In genomic region chr11:43767749-43768148, GRCm38 (mm10) we compare ENCODE assay signal across 12 mouse cellular contexts. TPM values are rescaled to one million over a fixed set of nuclear protein-coding genes. Genes with fewer than 3 reads are reported as not detected.
DNase-seq lines count a peak whose midpoint lies in the region; ATAC-seq lines count a peak whose summit lies in the region.
"Had no signal": no experiment of that assay in that cellular context is flagged by ENCODE, and none has a peak within 500 bp of the region (broad histone marks: within the 10 kb centered on the region; RNA-seq: fewer than 3 reads in every experiment).

No protein-coding gene starts in this region.

- H3K27ac ChIP-seq in intestine, embryonic 14.5 days (ENCODE audit: low read depth): no peak overlapping the region
- H3K27ac ChIP-seq in intestine, embryonic 16.5 days (ENCODE audit: low read length): no peak overlapping the region
- no peak overlapping the region for H3K27ac ChIP-seq in midbrain, embryonic 14.5 days (replicated peaks; ENCODE audit: low read depth, low read length)
- no peak overlapping the region for H3K27ac ChIP-seq in midbrain, embryonic 13.5 days
- no peak overlapping the region for H3K27ac ChIP-seq in hindbrain, embryonic 16.5 days (ENCODE audit: low read depth, low read length)
- H3K27ac ChIP-seq in neural tube, embryonic 15.5 days (replicated peaks): no peak overlapping the region

- 57% methylated on average over 11 of the region's 11 CpGs for WGBS in intestine, embryonic 14.5 days
- WGBS in intestine, embryonic 16.5 days: 60% methylated on average over 11 of the region's 11 CpGs
- WGBS in midbrain, embryonic 14.5 days: 75% methylated on average over 11 of the region's 11 CpGs
- WGBS in midbrain, embryonic 13.5 days: 78% methylated on average over 11 of the region's 11 CpGs
- 74% methylated on average over 11 of the region's 11 CpGs for WGBS in hindbrain, embryonic 16.5 days
- 59% methylated on average over 11 of the region's 11 CpGs for WGBS in neural tube, embryonic 15.5 days

- no peaks in the 10 kb centered on the region for H3K4me1 ChIP-seq in intestine, embryonic 14.5 days (replicated peaks; ENCODE audit: control insufficient read depth, insufficient read depth, low read length)
- H3K4me1 ChIP-seq in intestine, embryonic 16.5 days (ENCODE audit: control insufficient read depth, insufficient read depth, low read length): no peaks in the 10 kb centered on the region
- no peaks in the 10 kb centered on the region for H3K4me1 ChIP-seq in midbrain, embryonic 14.5 days (ENCODE audit: control insufficient read depth, insufficient read depth, low read length)
- H3K4me1 ChIP-seq in midbrain, embryonic 13.5 days (replicated peaks): 0 out of 2 replicates have a peak, but pooled peaks cover 3% of the 10 kb centered on the region
- H3K4me1 ChIP-seq in hindbrain, embryonic 16.5 days (ENCODE audit: control insufficient read depth, insufficient read depth, low read depth, low read length): 0 out of 2 replicates have a peak, but pooled peaks cover 3% of the 10 kb centered on the region
- H3K4me1 ChIP-seq in neural tube, embryonic 15.5 days: peaks cover 6% of the 10 kb centered on the region

- H3K4me2 ChIP-seq in intestine, embryonic 14.5 days (ENCODE audit: low read length): peak overlapping the region; percentile 65; the same call in 1 of the 2 replicates
- no peak overlapping the region for H3K4me2 ChIP-seq in intestine, embryonic 16.5 days (ENCODE audit: low read depth, low read length)
- peak overlapping the region; percentile 70 for H3K4me2 ChIP-seq in midbrain, embryonic 14.5 days (ENCODE audit: low read length)
- H3K4me2 ChIP-seq in midbrain, embryonic 13.5 days (replicated peaks): no peak overlapping the region
- H3K4me2 ChIP-seq in hindbrain, embryonic 16.5 days (ENCODE audit: low read length): peak overlapping the region; percentile 81
- peak overlapping the region; percentile 69 for H3K4me2 ChIP-seq in neural tube, embryonic 15.5 days

- no peak for DNase-seq in intestine, embryonic 14.5 days (ENCODE audit: low spot score)
- DNase-seq in midbrain, embryonic 14.5 days: no peak
- no peak for DNase-seq in frontal cortex, adult 2 months (ENCODE audit: extremely low spot score in 1 of 2, low spot score in 1 of 2)
- DNase-seq: adrenal gland, postnatal 14 days; cerebellum, postnatal 25 days; layer of hippocampus, adult 9-11 months; left cerebral cortex, postnatal 4 days; right cerebral cortex, adult 18-20 months had no signal

- H3K9me3 ChIP-seq in intestine, embryonic 14.5 days (ENCODE audit: control insufficient read depth, low read length): no peaks in the 10 kb centered on the region
- no peaks in the 10 kb centered on the region for H3K9me3 ChIP-seq in intestine, embryonic 16.5 days (ENCODE audit: control insufficient read depth, low read length)
- no peaks in the 10 kb centered on the region for H3K9me3 ChIP-seq in midbrain, embryonic 14.5 days (ENCODE audit: control insufficient read depth, low read length)
- no peaks in the 10 kb centered on the region for H3K9me3 ChIP-seq in midbrain, embryonic 13.5 days
- no peaks in the 10 kb centered on the region for H3K9me3 ChIP-seq in hindbrain, embryonic 16.5 days (ENCODE audit: control insufficient read depth, low read length)
- no peaks in the 10 kb centered on the region for H3K9me3 ChIP-seq in neural tube, embryonic 15.5 days (replicated peaks)

- no peak for ATAC-seq in intestine, embryonic 14.5 days (replicated peaks; ENCODE audit: low FRiP score, low TSS enrichment, low read depth)
- no peak for ATAC-seq in intestine, embryonic 16.5 days
- ATAC-seq in midbrain, embryonic 14.5 days (ENCODE audit: low FRiP score, low TSS enrichment): no peak
- ATAC-seq in midbrain, embryonic 13.5 days: no peak
- no peak for ATAC-seq in hindbrain, embryonic 16.5 days
- ATAC-seq in neural tube, embryonic 15.5 days (ENCODE audit: low FRiP score): no peak

- no peaks in the 10 kb centered on the region for H3K27me3 ChIP-seq in intestine, embryonic 14.5 days (replicated peaks; ENCODE audit: control insufficient read depth, insufficient read depth, low read length)
- H3K27me3 ChIP-seq in intestine, embryonic 16.5 days (replicated peaks; ENCODE audit: control insufficient read depth, insufficient read depth, low read length): peaks cover 4% of the 10 kb centered on the region; the same call in 1 of the 2 replicates
- no peaks in the 10 kb centered on the region for H3K27me3 ChIP-seq in midbrain, embryonic 14.5 days (ENCODE audit: control insufficient read depth, insufficient read depth, low read length)
- peaks cover 14% of the 10 kb centered on the region for H3K27me3 ChIP-seq in midbrain, embryonic 13.5 days
- no peaks in the 10 kb centered on the region for H3K27me3 ChIP-seq in hindbrain, embryonic 16.5 days (replicated peaks; ENCODE audit: control insufficient read depth, insufficient read depth, low read length)
- no peaks in the 10 kb centered on the region; the same call in 1 of the 2 replicates for H3K27me3 ChIP-seq in neural tube, embryonic 15.5 days (replicated peaks)

- no peaks in the 10 kb centered on the region for H3K36me3 ChIP-seq in intestine, embryonic 14.5 days (ENCODE audit: control insufficient read depth, insufficient read depth, low read length)
- H3K36me3 ChIP-seq in intestine, embryonic 16.5 days (ENCODE audit: control insufficient read depth, insufficient read depth, low read length): no peaks in the 10 kb centered on the region
- no peaks in the 10 kb centered on the region for H3K36me3 ChIP-seq in midbrain, embryonic 14.5 days (ENCODE audit: control insufficient read depth, insufficient read depth, low read length)
- no peaks in the 10 kb centered on the region for H3K36me3 ChIP-seq in midbrain, embryonic 13.5 days
- no peaks in the 10 kb centered on the region for H3K36me3 ChIP-seq in hindbrain, embryonic 16.5 days (ENCODE audit: control insufficient read depth, insufficient read depth, low read length)
- no peaks in the 10 kb centered on the region for H3K36me3 ChIP-seq in neural tube, embryonic 15.5 days

- H3K9ac ChIP-seq in intestine, embryonic 14.5 days (ENCODE audit: low read length): no peak overlapping the region
- no peak overlapping the region for H3K9ac ChIP-seq in intestine, embryonic 16.5 days (ENCODE audit: low read depth, low read length)
- H3K9ac ChIP-seq in midbrain, embryonic 14.5 days (replicated peaks; ENCODE audit: low read length): no peak overlapping the region
- no peak overlapping the region for H3K9ac ChIP-seq in midbrain, embryonic 13.5 days (replicated peaks)
- H3K9ac ChIP-seq in hindbrain, embryonic 16.5 days (ENCODE audit: low read depth, low read length): no peak overlapping the region
- H3K9ac ChIP-seq in neural tube, embryonic 15.5 days (replicated peaks): no peak overlapping the region

- no peak overlapping the region for H3K4me3 ChIP-seq in intestine, embryonic 14.5 days (ENCODE audit: low read depth, low read length)
- no peak overlapping the region for H3K4me3 ChIP-seq in intestine, embryonic 16.5 days (ENCODE audit: low read length)
- H3K4me3 ChIP-seq in midbrain, embryonic 14.5 days (replicated peaks; ENCODE audit: low read depth, low read length): no peak overlapping the region
- H3K4me3 ChIP-seq in midbrain, embryonic 13.5 days (replicated peaks): no peak overlapping the region
- no peak overlapping the region for H3K4me3 ChIP-seq in hindbrain, embryonic 16.5 days (ENCODE audit: low read length)
- peak overlapping the region; percentile 52 for H3K4me3 ChIP-seq in neural tube, embryonic 15.5 days (replicated peaks)

RNA-seq across cellular contexts. Expression of gene Ttc1, which starts 19.9 kb away (rescaled TPM):
- polyA plus RNA-seq in intestine, embryonic 14.5 days (2014; fragmentation: Nextera tagmentation; extraction: Ambion mirVana): 58.2 and 66.3 TPM in 2 replicates
- polyA plus RNA-seq in intestine, embryonic 16.5 days (2015; fragmentation: Nextera tagmentation; extraction: Ambion mirVana): 50.7 and 53.7 TPM in 2 replicates
- polyA plus RNA-seq in midbrain, embryonic 14.5 days (2014; fragmentation: Nextera tagmentation; extraction: Ambion mirVana): 74.0 and 79.3 TPM in 2 replicates
- 91.5 and 95.2 TPM in 2 replicates for polyA plus RNA-seq in midbrain, embryonic 13.5 days (2015; fragmentation: Nextera tagmentation; extraction: Ambion mirVana)
- 69.4 and 70.1 TPM in 2 replicates for polyA plus RNA-seq in hindbrain, embryonic 16.5 days (2015; fragmentation: Nextera tagmentation; extraction: Ambion mirVana)
- polyA plus RNA-seq in neural tube, embryonic 15.5 days (2015; fragmentation: Nextera tagmentation; extraction: Ambion mirVana): 73.8 and 77.8 TPM in 2 replicates
- polyA plus RNA-seq in frontal cortex, adult 2 months (2012; rRNA removed): 47.0 and 50.5 TPM in 2 replicates

Comparison
In these comparisons a context has a peak if more than half of its experiments do, and no peak if none do; other contexts are left out.
1. H3K4me2 ChIP-seq: peak in intestine, embryonic 14.5 days (single experiment), midbrain, embryonic 14.5 days (single experiment), hindbrain, embryonic 16.5 days (single experiment) and neural tube, embryonic 15.5 days (single experiment); none in intestine, embryonic 16.5 days (single experiment) and midbrain, embryonic 13.5 days (single experiment).